ENCODE assay signal across 8 mouse cellular contexts in genomic region chr13:97197932-97198562, GRCm38 (mm10). TPM values are rescaled to one million over a fixed set of nuclear protein-coding genes. Genes with fewer than 3 reads are reported as not detected.
DNase-seq lines count a peak whose midpoint lies in the region; ATAC-seq and TF ChIP-seq lines count a peak whose summit lies in the region.

Gene Hexb, minus strand, starts transcription at chr13:97198357.

- DNase-seq in CD4-positive, CD25-positive, alpha-beta regulatory T cell, adult 2 months (ENCODE audit: low read depth, low spot score), result peak; percentile 89
- peak; percentile 81 for DNase-seq in brain, embryonic 14.5 days (ENCODE audit: low read depth)
- peak; percentile 89 for DNase-seq in liver, embryonic 11.5 days (ENCODE audit: low spot score)
- peak; percentile 88 to 93 for DNase-seq in spleen, postnatal 4 days (ENCODE audit: low spot score in 2 of 2)

- H3K27ac ChIP-seq in heart, embryonic 11.5 days (ENCODE audit: low read depth, low read length), result peak within 1 kb of the TSS; percentile 64; the same call in 1 of the 2 replicates
- peak within 1 kb of the TSS; percentile 77 for H3K27ac ChIP-seq in kidney, embryonic 16.5 days (ENCODE audit: low read length)
- H3K27ac ChIP-seq in liver, embryonic 11.5 days (ENCODE audit: low read depth, low read length), result peak within 1 kb of the TSS; percentile 74

- WGBS in heart, embryonic 11.5 days (ENCODE audit: insufficient replicate concordance), result under 1% methylated on average over 45 of the region's 45 CpGs
- under 1% methylated on average over 45 of the region's 45 CpGs for WGBS in kidney, embryonic 16.5 days
- WGBS in liver, embryonic 11.5 days, result under 1% methylated on average over 45 of the region's 45 CpGs

- no peaks in the 10 kb centered on the region for H3K36me3 ChIP-seq in erythroblast, embryonic 14.5 days (ENCODE audit: control insufficient read depth)
- no peaks in the 10 kb centered on the region for H3K36me3 ChIP-seq in heart, embryonic 11.5 days (ENCODE audit: control insufficient read depth, insufficient read depth, low read length)
- no peaks in the 10 kb centered on the region for H3K36me3 ChIP-seq in kidney, embryonic 16.5 days (ENCODE audit: insufficient read depth, low read length)
- no peaks in the 10 kb centered on the region for H3K36me3 ChIP-seq in liver, embryonic 11.5 days (ENCODE audit: control insufficient read depth, insufficient read depth, low read length)
- no peaks in the 10 kb centered on the region for H3K36me3 ChIP-seq in myocyte (ENCODE audit: control insufficient read depth, insufficient read depth)

- peak within 1 kb of the TSS; percentile 75 for H3K4me3 ChIP-seq in erythroblast, embryonic 14.5 days (replicated peaks)
- peak within 1 kb of the TSS; percentile 64 for H3K4me3 ChIP-seq in heart, embryonic 11.5 days (ENCODE audit: low read depth, low read length)
- peak within 1 kb of the TSS; percentile 70 for H3K4me3 ChIP-seq in kidney, embryonic 16.5 days (ENCODE audit: low read length)
- H3K4me3 ChIP-seq in liver, embryonic 11.5 days (ENCODE audit: low read depth, low read length), result peak within 1 kb of the TSS; percentile 78
- H3K4me3 ChIP-seq in myocyte, result peak within 1 kb of the TSS; percentile 30

- peaks cover 19% of the 10 kb centered on the region for H3K4me1 ChIP-seq in erythroblast, embryonic 14.5 days (ENCODE audit: control insufficient read depth)
- H3K4me1 ChIP-seq in heart, embryonic 11.5 days (ENCODE audit: control insufficient read depth, insufficient read depth, low read length), result no peaks in the 10 kb centered on the region
- 0 out of 2 replicates have a peak, but pooled peaks cover 5% of the 10 kb centered on the region for H3K4me1 ChIP-seq in kidney, embryonic 16.5 days (ENCODE audit: insufficient read depth, low read length)
- 0 out of 2 replicates have a peak, but pooled peaks cover 3% of the 10 kb centered on the region for H3K4me1 ChIP-seq in liver, embryonic 11.5 days (replicated peaks; ENCODE audit: control insufficient read depth, insufficient read depth, low read length)

- H3K4me2 ChIP-seq in heart, embryonic 11.5 days, result peak within 1 kb of the TSS; percentile 95
- peak within 1 kb of the TSS; percentile 83 for H3K4me2 ChIP-seq in kidney, embryonic 16.5 days (replicated peaks; ENCODE audit: low read depth, low read length)
- H3K4me2 ChIP-seq in liver, embryonic 11.5 days, result peak within 1 kb of the TSS; percentile 96
- H3K4me2 ChIP-seq in myocyte (ENCODE audit: low read depth), result peak within 1 kb of the TSS; percentile 81

- no peaks in the 10 kb centered on the region for H3K9me3 ChIP-seq in erythroblast, embryonic 14.5 days (ENCODE audit: control insufficient read depth, low read length)
- no peaks in the 10 kb centered on the region for H3K9me3 ChIP-seq in heart, embryonic 11.5 days (replicated peaks; ENCODE audit: control insufficient read depth, low read length)
- H3K9me3 ChIP-seq in kidney, embryonic 16.5 days (ENCODE audit: low read length), result no peaks in the 10 kb centered on the region
- no peaks in the 10 kb centered on the region for H3K9me3 ChIP-seq in liver, embryonic 11.5 days (ENCODE audit: control insufficient read depth, low read length)

- no peaks in the 10 kb centered on the region for H3K79me2 ChIP-seq in myocyte (ENCODE audit: control insufficient read depth, insufficient read depth)

- peak within 1 kb of the TSS; percentile 21 for H3ac ChIP-seq in myocyte (ENCODE audit: control insufficient read depth, insufficient read length)

- no peak for TF ChIP-seq CTCF in brain, embryonic 14.5 days (IDR thresholded peaks at IDR 0.05; ENCODE audit: borderline replicate concordance, extremely low read depth, insufficient read depth, insufficient read length)

- peak within 1 kb of the TSS; percentile 79 for H3K9ac ChIP-seq in heart, embryonic 11.5 days (ENCODE audit: low read depth, low read length)
- H3K9ac ChIP-seq in kidney, embryonic 16.5 days (replicated peaks; ENCODE audit: low read length), result peak within 1 kb of the TSS; percentile 70
- peak within 1 kb of the TSS; percentile 66 for H3K9ac ChIP-seq in liver, embryonic 11.5 days (ENCODE audit: low read depth, low read length)

- H3K27me3 ChIP-seq in erythroblast, embryonic 14.5 days (ENCODE audit: control insufficient read depth), result no peaks in the 10 kb centered on the region
- H3K27me3 ChIP-seq in heart, embryonic 11.5 days (ENCODE audit: control insufficient read depth, insufficient read depth, low read length), result no peaks in the 10 kb centered on the region
- no peaks in the 10 kb centered on the region for H3K27me3 ChIP-seq in kidney, embryonic 16.5 days (ENCODE audit: insufficient read depth, low read length)
- no peaks in the 10 kb centered on the region for H3K27me3 ChIP-seq in liver, embryonic 11.5 days (replicated peaks; ENCODE audit: control insufficient read depth, insufficient read depth, low read length)
- no peaks in the 10 kb centered on the region for H3K27me3 ChIP-seq in myocyte (ENCODE audit: control insufficient read depth, insufficient read depth, insufficient read length)

- no peak for TF ChIP-seq POLR2A in brain, embryonic 14.5 days (IDR thresholded peaks at IDR 0.05; ENCODE audit: borderline replicate concordance, extremely low read depth, insufficient read depth, insufficient read length, poor library complexity, severe bottlenecking)
- TF ChIP-seq POLR2A in myocyte (IDR thresholded peaks at IDR 0.05; ENCODE audit: insufficient read length, low read depth), result peak; percentile 96

- peak; percentile 94 for ATAC-seq in heart, embryonic 11.5 days (replicated peaks; ENCODE audit: insufficient number of reproducible peaks, low FRiP score, low TSS enrichment)
- peak; percentile 96 for ATAC-seq in kidney, embryonic 16.5 days (ENCODE audit: low FRiP score, low TSS enrichment)
- ATAC-seq in liver, embryonic 11.5 days (replicated peaks; ENCODE audit: low FRiP score), result peak; percentile 97

TF ChIP-seq in myocyte, 11 proteins besides CTCF, POLR2A, EP300 and RAD21:
- TF ChIP-seq SRF (IDR thresholded peaks at IDR 0.05; ENCODE audit: control insufficient read depth, insufficient read length, low read depth) (no peak), USF1 (IDR thresholded peaks at IDR 0.05; ENCODE audit: low read depth) (peak; percentile 30), POLR2AphosphoS2 (IDR thresholded peaks at IDR 0.05; ENCODE audit: insufficient read length, low read depth) (peak; percentile 90), E2F4 (IDR thresholded peaks at IDR 0.05; ENCODE audit: insufficient read depth) (no peak), MYOD1 (IDR thresholded peaks at IDR 0.05; ENCODE audit: control insufficient read depth in 1 of 3, insufficient read length in 2 of 3, low read depth in 2 of 3) (peak in 1 of 3 experiments; percentile 18), CEBPB (IDR thresholded peaks at IDR 0.05; ENCODE audit: insufficient read depth, poor library complexity, severe bottlenecking) (no peak)
TF ChIP-seq in myocyte: peak in this region for 3.

RNA-seq across cellular contexts. Expression of gene Hexb, which starts in this region (rescaled TPM):
- 25.8 and 28.2 TPM in 2 replicates for polyA plus RNA-seq in brain, embryonic 14.5 days (2012; rRNA removed)
- polyA plus RNA-seq in erythroblast, embryonic 14.5 days (2012), result 0.06 and 0.32 TPM in 2 replicates
- 31.5 and 32.3 TPM in 2 replicates for polyA plus RNA-seq in heart, embryonic 11.5 days (2014; fragmentation: Nextera tagmentation; extraction: Ambion mirVana)
- 40.3 and 44.6 TPM in 2 replicates for polyA plus RNA-seq in kidney, embryonic 16.5 days (2015; fragmentation: Nextera tagmentation; extraction: Ambion mirVana)
- polyA plus RNA-seq in liver, embryonic 11.5 days (2014; fragmentation: Nextera tagmentation; extraction: Ambion mirVana), result 20.6 and 21.8 TPM in 2 replicates
- polyA plus RNA-seq in myocyte (2012; fragmentation: generic; extraction: Trizol), result 30.9 TPM

Comparison
In these comparisons a context has a peak if more than half of its experiments do, and no peak if none do; other contexts are left out.
1. Peak in every context shown above with its lines: DNase-seq, ATAC-seq, H3K4me3 ChIP-seq and H3K27ac ChIP-seq.
2. RNA of gene Hexb (polyA plus RNA-seq): 40.3 to 44.6 TPM in kidney, embryonic 16.5 days, 31.5 to 32.3 TPM in heart, embryonic 11.5 days, 30.9 TPM in myocyte (single experiment), 25.8 to 28.2 TPM in brain, embryonic 14.5 days and 20.6 to 21.8 TPM in liver, embryonic 11.5 days; 0.06 to 0.32 TPM in erythroblast, embryonic 14.5 days; every median in the first group is over 10 times any median in the second.